Mouse (Mus musculus): ENCODE measurements around the gene Lsamp. TPM values are rescaled to one million over a fixed set of nuclear protein-coding genes. Genes with fewer than 3 reads are reported as not detected.

Gene Lsamp
- total and polyA plus RNA-seq, 2 experiments from 2014 or later = 0.61 to 0.95 TPM

- H3K4me3 ChIP-seq (ENCODE audit: low read depth, low read length) = no peak overlapping the region
- H3K4me1 ChIP-seq (ENCODE audit: control insufficient read depth, insufficient read depth) = no peaks in the 10 kb centered on the region
- H3K27me3 ChIP-seq (ENCODE audit: control insufficient read depth, insufficient read depth, low read length) = no peaks in the 10 kb centered on the region
- no peak overlapping the region for H3K27ac ChIP-seq (ENCODE audit: low read depth)
- no peak overlapping the region for H3K9ac ChIP-seq (replicated peaks; ENCODE audit: low read depth, low read length)
- no peak for DNase-seq (ENCODE audit: low spot score)
- no peak overlapping the region for H3K4me2 ChIP-seq (ENCODE audit: low read depth, low read length)
- WGBS = 55% methylated on average over 5 of the region's 5 CpGs
- no peak for TF ChIP-seq EP300 (IDR thresholded peaks at IDR 0.05; ENCODE audit: low read depth)
- TF ChIP-seq CTCF (IDR thresholded peaks at IDR 0.05; ENCODE audit: low read depth) = no peak
- no peaks in the 10 kb centered on the region for H3K9me3 ChIP-seq (replicated peaks; ENCODE audit: control insufficient read depth, low read length)
- ATAC-seq (ENCODE audit: insufficient read depth, low read depth) = no peak
- H3K36me3 ChIP-seq (replicated peaks; ENCODE audit: control insufficient read depth, insufficient read depth, low read length) = no peaks in the 10 kb centered on the region
Measured at GRCm38 (mm10) chr16:41826899-41827604, 1842.9 kb downstream of the Lsamp start.

GRCm38 (mm10) chr16:41827605-41827948 lies 1843.4 kb downstream of the Lsamp start:
- Histone ChIP-seq H3K9me3 (replicated peaks; ENCODE audit: control insufficient read depth, low read length) (no peaks in the 10 kb centered on the region), H3K4me2 (ENCODE audit: low read depth, low read length) (no peak overlapping the region), H3K27ac (ENCODE audit: low read depth) (no peak overlapping the region), H3K36me3 (replicated peaks; ENCODE audit: control insufficient read depth, insufficient read depth, low read length) (no peaks in the 10 kb centered on the region), H3K27me3 (ENCODE audit: control insufficient read depth, insufficient read depth, low read length) (no peaks in the 10 kb centered on the region), H3K4me1 (ENCODE audit: control insufficient read depth, insufficient read depth) (no peaks in the 10 kb centered on the region), H3K4me3 (ENCODE audit: low read depth, low read length) (no peak overlapping the region), H3K9ac (replicated peaks; ENCODE audit: low read depth, low read length) (no peak overlapping the region)
- ATAC-seq (ENCODE audit: insufficient read depth, low read depth) (no peak), DNase-seq (ENCODE audit: low spot score) (no peak)
- 88% methylated on average over 3 of the region's 3 CpGs for WGBS
- TF ChIP-seq EP300 (IDR thresholded peaks at IDR 0.05; ENCODE audit: low read depth) = no peak
- TF ChIP-seq CTCF (IDR thresholded peaks at IDR 0.05; ENCODE audit: low read depth) = no peak

GRCm38 (mm10) chr16:41834637-41835036 lies 1850.5 kb downstream of the Lsamp start:
- no peak for DNase-seq (ENCODE audit: low spot score)
- H3K4me2 ChIP-seq (ENCODE audit: low read depth, low read length) = no peak overlapping the region
- H3K4me3 ChIP-seq (ENCODE audit: low read depth, low read length) = no peak overlapping the region
- H3K4me1 ChIP-seq (ENCODE audit: control insufficient read depth, insufficient read depth) = no peaks in the 10 kb centered on the region
- whole genome bisulfite sequencing = 67% methylated on average over 3 of the region's 3 CpGs
- H3K36me3 ChIP-seq (replicated peaks; ENCODE audit: control insufficient read depth, insufficient read depth, low read length) = no peaks in the 10 kb centered on the region
- H3K27me3 ChIP-seq (ENCODE audit: control insufficient read depth, insufficient read depth, low read length) = no peaks in the 10 kb centered on the region
- H3K9me3 ChIP-seq (replicated peaks; ENCODE audit: control insufficient read depth, low read length) = no peaks in the 10 kb centered on the region
- no peak overlapping the region for H3K9ac ChIP-seq (replicated peaks; ENCODE audit: low read depth, low read length)
- no peak for ATAC-seq (ENCODE audit: insufficient read depth, low read depth)
- TF ChIP-seq EP300 (IDR thresholded peaks at IDR 0.05; ENCODE audit: low read depth) = no peak
- TF ChIP-seq CTCF (IDR thresholded peaks at IDR 0.05; ENCODE audit: low read depth) = no peak
- H3K27ac ChIP-seq (ENCODE audit: low read depth) = no peak overlapping the region

- Histone ChIP-seq H3K9ac (replicated peaks; ENCODE audit: low read depth, low read length) (no peak overlapping the region), H3K36me3 (replicated peaks; ENCODE audit: control insufficient read depth, insufficient read depth, low read length) (no peaks in the 10 kb centered on the region), H3K4me3 (ENCODE audit: low read depth, low read length) (no peak overlapping the region), H3K4me1 (ENCODE audit: control insufficient read depth, insufficient read depth) (no peaks in the 10 kb centered on the region), H3K27me3 (ENCODE audit: control insufficient read depth, insufficient read depth, low read length) (no peaks in the 10 kb centered on the region), H3K9me3 (replicated peaks; ENCODE audit: control insufficient read depth, low read length) (no peaks in the 10 kb centered on the region), H3K4me2 (ENCODE audit: low read depth, low read length) (no peak overlapping the region), H3K27ac (ENCODE audit: low read depth) (no peak overlapping the region)
- TF ChIP-seq EP300 (IDR thresholded peaks at IDR 0.05; ENCODE audit: low read depth) (no peak), CTCF (IDR thresholded peaks at IDR 0.05; ENCODE audit: low read depth) (peak; percentile 67)
- no peak for ATAC-seq (ENCODE audit: insufficient read depth, low read depth)
- 53% methylated on average over 6 of the region's 6 CpGs for WGBS
- peak; percentile 32 for DNase-seq (ENCODE audit: low spot score)
Measured at GRCm38 (mm10) chr16:41835745-41836144, 1851.6 kb downstream of the Lsamp start.

- DNase-seq (ENCODE audit: low spot score) = no peak
- Histone ChIP-seq H3K27me3 (ENCODE audit: control insufficient read depth, insufficient read depth, low read length) (no peaks in the 10 kb centered on the region), H3K36me3 (replicated peaks; ENCODE audit: control insufficient read depth, insufficient read depth, low read length) (no peaks in the 10 kb centered on the region), H3K9me3 (replicated peaks; ENCODE audit: control insufficient read depth, low read length) (no peaks in the 10 kb centered on the region), H3K4me3 (ENCODE audit: low read depth, low read length) (no peak overlapping the region), H3K4me1 (ENCODE audit: control insufficient read depth, insufficient read depth) (no peaks in the 10 kb centered on the region), H3K9ac (replicated peaks; ENCODE audit: low read depth, low read length) (no peak overlapping the region), H3K27ac (ENCODE audit: low read depth) (no peak overlapping the region), H3K4me2 (ENCODE audit: low read depth, low read length) (no peak overlapping the region)
- ATAC-seq (ENCODE audit: insufficient read depth, low read depth) = peak; percentile 24; the same call in 1 of the 2 replicates
- TF ChIP-seq CTCF (IDR thresholded peaks at IDR 0.05; ENCODE audit: low read depth) = no peak
- no peak for TF ChIP-seq EP300 (IDR thresholded peaks at IDR 0.05; ENCODE audit: low read depth)
- WGBS = 57% methylated on average over 2 of the region's 2 CpGs
Measured at GRCm38 (mm10) chr16:41839751-41840404, 1855.7 kb downstream of the Lsamp start.
